In genomic region chr6:142988753-142989152, GRCm38 (mm10) we compare ENCODE assay signal across 8 mouse cellular contexts. TPM values are rescaled to one million over a fixed set of nuclear protein-coding genes. Genes with fewer than 3 reads are reported as not detected.
A peak's percentile ranks its signal among the peaks of the same experiment; 100 is the strongest.
DNase-seq lines count a peak whose midpoint lies in the region; ATAC-seq and TF ChIP-seq lines count a peak whose summit lies in the region.

No protein-coding gene starts in this region.

- H3K36me3 ChIP-seq in heart, embryonic 12.5 days, result no peaks in the 10 kb centered on the region
- H3K36me3 ChIP-seq in spleen, adult 2 months (ENCODE audit: control insufficient read depth, insufficient read depth, low read length), result no peaks in the 10 kb centered on the region

- ATAC-seq in heart, embryonic 12.5 days (ENCODE audit: insufficient number of reproducible peaks, low FRiP score), result no peak
- ATAC-seq in common myeloid progenitor, adult 5-6 weeks (replicated peaks; ENCODE audit: low read depth, poor library complexity, severe bottlenecking), result peak; percentile 81

- H3K4me2 ChIP-seq in heart, embryonic 12.5 days, result no peak overlapping the region

- 24% methylated on average over 10 of the region's 10 CpGs for WGBS in heart, embryonic 12.5 days
- WGBS in spleen, adult 2 months, result 17% methylated on average over 10 of the region's 10 CpGs

- no peaks in the 10 kb centered on the region for H3K27me3 ChIP-seq in heart, embryonic 12.5 days (replicated peaks)
- H3K27me3 ChIP-seq in spleen, adult 2 months (ENCODE audit: control insufficient read depth, insufficient read depth, low read length), result no peaks in the 10 kb centered on the region

- intact Hi-C loops in gastrocnemius, postnatal 36 days (cut with DNase I), result loop anchor here (2.0 kb wide), 1 partner anchor 32 kb away; no protein-coding TSS in a partner anchor

- H3K4me1 ChIP-seq in heart, embryonic 12.5 days (replicated peaks), result peaks cover 24% of the 10 kb centered on the region
- peaks cover 6% of the 10 kb centered on the region; the same call in 1 of the 2 replicates for H3K4me1 ChIP-seq in spleen, adult 2 months (ENCODE audit: control insufficient read depth, insufficient read depth, insufficient read length)

- DNase-seq in heart, adult 11 months, result peak; percentile 79
- DNase-seq in adipocyte (ENCODE audit: low spot score), result peak; percentile 47
- DNase-seq in gastrocnemius, postnatal 36 days, result peak; percentile 28 to 62
- peak; percentile 35 for DNase-seq in layer of hippocampus, adult 9-10 months (ENCODE audit: low spot score)
- peak; percentile 75 for DNase-seq in lung, postnatal 14 days
- DNase-seq in spleen, adult 2 months (ENCODE audit: low read depth in 1 of 2, low spot score in 2 of 2), result peak; percentile 18 to 70

- no peaks in the 10 kb centered on the region for H3K9me3 ChIP-seq in heart, embryonic 12.5 days (replicated peaks)

- no peak for TF ChIP-seq POLR2A in spleen, adult 2 months (IDR thresholded peaks at IDR 0.05; ENCODE audit: low read depth, low read length)

- H3K27ac ChIP-seq in heart, embryonic 12.5 days (ENCODE audit: poor library complexity, severe bottlenecking), result no peak overlapping the region
- no peak overlapping the region for H3K27ac ChIP-seq in spleen, adult 2 months (ENCODE audit: insufficient read depth, low read length)

- H3K9ac ChIP-seq in heart, embryonic 12.5 days, result no peak overlapping the region

- TF ChIP-seq CTCF in spleen, adult 2 months (IDR thresholded peaks at IDR 0.05; ENCODE audit: extremely low read depth, insufficient read depth, insufficient read length, insufficient replicate concordance), result peak; percentile 91

- H3K4me3 ChIP-seq in heart, embryonic 12.5 days, result no peak overlapping the region
- no peak overlapping the region for H3K4me3 ChIP-seq in spleen, adult 2 months (ENCODE audit: extremely low read depth, insufficient read depth, insufficient read length)

RNA-seq across cellular contexts. Expression of gene St8sia1, which starts 24.5 kb away (rescaled TPM):
- polyA plus RNA-seq in heart, embryonic 12.5 days (2016; fragmentation: Nextera tagmentation; extraction: Ambion mirVana), result 3.7 and 4.0 TPM in 2 replicates
- 0.50 TPM in 1 of 2 replicates, not detected in the other for total RNA-seq in common myeloid progenitor, adult 5-6 weeks (2017)
- total RNA-seq in gastrocnemius, postnatal 36 days (2021), result under 1 TPM; 0.10 to 0.28 TPM
- polyA plus RNA-seq in spleen, adult 2 months (2012; rRNA removed), result 1.9 and 2.5 TPM in 2 replicates
